In genomic region chr12:91097869-91098268, GRCm38 (mm10) we compare ENCODE assay signal across 27 mouse cellular contexts.
DNase-seq lines count a peak whose midpoint lies in the region; ATAC-seq lines count a peak whose summit lies in the region.
"Had no signal": no experiment of that assay in that cellular context is flagged by ENCODE, and none has a peak within 500 bp of the region (broad histone marks: within the 10 kb centered on the region; RNA-seq: fewer than 3 reads in every experiment).

No protein-coding gene starts in this region.

- 23% methylated on average over 6 of the region's 6 CpGs for WGBS in forebrain, embryonic 12.5 days
- WGBS in forebrain, embryonic 15.5 days: 9% methylated on average over 6 of the region's 6 CpGs
- WGBS in neural tube, embryonic 13.5 days: 42% methylated on average over 6 of the region's 6 CpGs
- 30% methylated on average over 6 of the region's 6 CpGs for WGBS in neural tube, embryonic 15.5 days

- H3K36me3 ChIP-seq in forebrain, embryonic 12.5 days (replicated peaks): no peaks in the 10 kb centered on the region
- H3K36me3 ChIP-seq in forebrain, embryonic 15.5 days: no peaks in the 10 kb centered on the region
- no peaks in the 10 kb centered on the region for H3K36me3 ChIP-seq in neural tube, embryonic 13.5 days
- H3K36me3 ChIP-seq in neural tube, embryonic 15.5 days: no peaks in the 10 kb centered on the region
- H3K36me3 ChIP-seq: hindbrain, embryonic 12.5 days; intestine, embryonic 15.5 days; liver, embryonic 15.5 days; neural tube, embryonic 12.5 days had no signal

- no peaks in the 10 kb centered on the region for H3K27me3 ChIP-seq in forebrain, embryonic 12.5 days
- no peaks in the 10 kb centered on the region for H3K27me3 ChIP-seq in forebrain, embryonic 15.5 days
- H3K27me3 ChIP-seq in neural tube, embryonic 13.5 days: no peaks in the 10 kb centered on the region
- no peaks in the 10 kb centered on the region for H3K27me3 ChIP-seq in neural tube, embryonic 15.5 days (replicated peaks)
- H3K27me3 ChIP-seq: hindbrain, embryonic 12.5 days; intestine, embryonic 15.5 days; liver, embryonic 15.5 days; neural tube, embryonic 12.5 days had no signal

- peak; percentile 46; the same call in 1 of the 2 replicates for ATAC-seq in forebrain, embryonic 12.5 days (ENCODE audit: low FRiP score)
- no peak for ATAC-seq in forebrain, embryonic 15.5 days (replicated peaks)
- peak; percentile 56; the same call in 1 of the 2 replicates for ATAC-seq in neural tube, embryonic 13.5 days (ENCODE audit: low read depth)
- ATAC-seq in neural tube, embryonic 15.5 days (ENCODE audit: low FRiP score): peak; percentile 41; the same call in 1 of the 2 replicates
- ATAC-seq: hindbrain, postnatal 0 days; intestine, embryonic 15.5 days had no signal

- 0 out of 2 replicates have a peak overlapping the region, but pooled peaks have one; percentile 4 for H3K4me2 ChIP-seq in forebrain, embryonic 12.5 days
- H3K4me2 ChIP-seq in forebrain, embryonic 15.5 days (replicated peaks): no peak overlapping the region
- H3K4me2 ChIP-seq in neural tube, embryonic 13.5 days: no peak overlapping the region
- H3K4me2 ChIP-seq in neural tube, embryonic 15.5 days: no peak overlapping the region; the same call in 1 of the 2 replicates
- H3K4me2 ChIP-seq: heart, embryonic 11.5 days; hindbrain, embryonic 12.5 days; intestine, embryonic 15.5 days; liver, embryonic 15.5 days; lung, embryonic 14.5 days; neural tube, embryonic 12.5 days had no signal

- no peaks in the 10 kb centered on the region for H3K9me3 ChIP-seq in forebrain, embryonic 12.5 days
- H3K9me3 ChIP-seq in forebrain, embryonic 15.5 days: no peaks in the 10 kb centered on the region
- H3K9me3 ChIP-seq in neural tube, embryonic 13.5 days: no peaks in the 10 kb centered on the region
- H3K9me3 ChIP-seq in neural tube, embryonic 15.5 days (replicated peaks): no peaks in the 10 kb centered on the region
- H3K9me3 ChIP-seq: hindbrain, embryonic 12.5 days; intestine, embryonic 15.5 days; liver, embryonic 15.5 days; neural tube, embryonic 12.5 days had no signal

- no peak overlapping the region for H3K4me3 ChIP-seq in forebrain, embryonic 12.5 days (replicated peaks)
- H3K4me3 ChIP-seq in forebrain, embryonic 15.5 days: no peak overlapping the region
- no peak overlapping the region for H3K4me3 ChIP-seq in neural tube, embryonic 13.5 days
- no peak overlapping the region for H3K4me3 ChIP-seq in neural tube, embryonic 15.5 days (replicated peaks)
- H3K4me3 ChIP-seq: gastrocnemius, adult 2 months; hindbrain, embryonic 12.5 days; intestine, embryonic 15.5 days; liver, embryonic 15.5 days; neural tube, embryonic 12.5 days had no signal

- H3K4me1 ChIP-seq in forebrain, embryonic 12.5 days: peaks cover 10% of the 10 kb centered on the region; the same call in 1 of the 2 replicates
- H3K4me1 ChIP-seq in forebrain, embryonic 15.5 days: peaks cover 10% of the 10 kb centered on the region; the same call in 1 of the 2 replicates
- H3K4me1 ChIP-seq in neural tube, embryonic 13.5 days (replicated peaks): peaks cover 16% of the 10 kb centered on the region
- H3K4me1 ChIP-seq in neural tube, embryonic 15.5 days: 0 out of 2 replicates have a peak, but pooled peaks cover 5% of the 10 kb centered on the region
- H3K4me1 ChIP-seq: hindbrain, embryonic 12.5 days; intestine, embryonic 15.5 days; liver, embryonic 15.5 days; neural tube, embryonic 12.5 days had no signal

- no peak for DNase-seq in neural tube, embryonic 10.5 days (ENCODE audit: extremely low spot score, low spot score)
- DNase-seq in ovary, postnatal 14 days (ENCODE audit: low spot score): no peak
- DNase-seq in right cerebral cortex, adult 18-20 months: no peak
- DNase-seq: adrenal gland, postnatal 25 days; cerebellum, adult 18-20 months; cerebellum, postnatal 14 days; gastrocnemius, adult 2 months; gastrocnemius, postnatal 36 days; heart, adult 18-20 months; heart, postnatal 36 days; kidney, adult 2 months; liver; lung, embryonic 14.5 days; lung, postnatal 14 days; thymus, adult 2 months; thymus, postnatal 36 days had no signal

- H3K27ac ChIP-seq in forebrain, embryonic 12.5 days: no peak overlapping the region
- no peak overlapping the region for H3K27ac ChIP-seq in forebrain, embryonic 15.5 days (replicated peaks)
- H3K27ac ChIP-seq in neural tube, embryonic 13.5 days (replicated peaks): no peak overlapping the region
- H3K27ac ChIP-seq in neural tube, embryonic 15.5 days (replicated peaks): no peak overlapping the region
- H3K27ac ChIP-seq: gastrocnemius, adult 2 months; hindbrain, embryonic 12.5 days; hindbrain, postnatal 0 days; intestine, embryonic 15.5 days; kidney, postnatal 0 days; liver, embryonic 15.5 days; neural tube, embryonic 12.5 days had no signal

- H3K9ac ChIP-seq in forebrain, embryonic 12.5 days: no peak overlapping the region
- H3K9ac ChIP-seq in forebrain, embryonic 15.5 days (replicated peaks): no peak overlapping the region
- H3K9ac ChIP-seq in neural tube, embryonic 13.5 days: no peak overlapping the region
- no peak overlapping the region for H3K9ac ChIP-seq in neural tube, embryonic 15.5 days (replicated peaks)
- H3K9ac ChIP-seq: hindbrain, embryonic 12.5 days; intestine, embryonic 15.5 days; liver, embryonic 15.5 days; lung, embryonic 14.5 days; neural tube, embryonic 12.5 days had no signal
